In the genomic region with DNA sequence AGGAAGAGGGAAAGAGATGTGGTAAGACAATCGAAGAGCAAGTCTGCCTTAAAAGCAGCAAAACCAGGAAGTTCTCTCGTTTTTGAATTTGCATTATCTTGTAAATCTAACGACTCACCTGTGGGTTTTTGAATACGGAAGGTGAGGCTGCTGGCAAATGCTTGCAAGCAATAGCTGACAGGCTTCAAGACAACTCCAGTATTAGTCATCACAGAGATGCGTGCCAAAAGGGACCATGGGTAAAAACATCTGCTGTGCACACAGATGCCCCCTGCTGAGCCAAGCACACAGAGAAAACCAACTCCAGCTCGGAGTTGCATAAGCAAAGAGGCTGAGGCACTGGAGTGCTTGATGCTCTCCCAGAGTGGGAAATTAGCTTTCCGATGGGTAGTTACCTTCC, we compare ENCODE assay signal across 7 mouse cellular contexts. TPM values are rescaled to one million over a fixed set of nuclear protein-coding genes. Genes with fewer than 3 reads are reported as not detected.
DNase-seq lines count a peak whose midpoint lies in the region; ATAC-seq and TF ChIP-seq lines count a peak whose summit lies in the region.

No protein-coding gene starts in this region.

- no peak overlapping the region for H3K27ac ChIP-seq in liver, adult 2 months (replicated peaks; ENCODE audit: insufficient read depth, low read depth, low read length)
- no peak overlapping the region for H3K27ac ChIP-seq in liver, embryonic 11.5 days (ENCODE audit: low read depth, low read length)
- H3K27ac ChIP-seq in bone marrow macrophage, adult 2 months (ENCODE audit: insufficient read depth, low read depth, low read length): peak overlapping the region; percentile 80
- H3K27ac ChIP-seq in lung, embryonic 15.5 days: no peak overlapping the region
- H3K27ac ChIP-seq in small intestine, adult 2 months (ENCODE audit: insufficient read depth, low read depth, low read length): 0 out of 2 replicates have a peak overlapping the region, but pooled peaks have one; percentile 12

- peak; percentile 16 for DNase-seq in liver, adult 2 months (ENCODE audit: extremely low read depth, low read depth, low spot score)
- DNase-seq in liver, embryonic 11.5 days (ENCODE audit: low spot score): no peak
- peak; percentile 39 to 50 for DNase-seq in frontal cortex, postnatal 25 days (ENCODE audit: low spot score in 2 of 2)
- DNase-seq in kidney, postnatal 25 days: no peak

- WGBS in liver, adult 2 months: 42% methylated on average over 7 of the region's 7 CpGs
- 41% methylated on average over 7 of the region's 7 CpGs for WGBS in liver, embryonic 11.5 days
- 37% methylated on average over 7 of the region's 7 CpGs for WGBS in lung, embryonic 15.5 days
- WGBS in small intestine, adult 2 months: 25% methylated on average over 7 of the region's 7 CpGs

- H3K9me3 ChIP-seq in liver, embryonic 11.5 days (ENCODE audit: control insufficient read depth, low read length): no peaks in the 10 kb centered on the region
- H3K9me3 ChIP-seq in lung, embryonic 15.5 days: no peaks in the 10 kb centered on the region

- H3K79me2 ChIP-seq in liver, adult 2 months (ENCODE audit: control insufficient read depth, insufficient read depth, low read length): no peaks in the 10 kb centered on the region

- no peak overlapping the region for H3K4me3 ChIP-seq in liver, adult 2 months (ENCODE audit: insufficient read depth, low read depth, low read length)
- H3K4me3 ChIP-seq in liver, embryonic 11.5 days (ENCODE audit: low read depth, low read length): no peak overlapping the region
- H3K4me3 ChIP-seq in bone marrow macrophage, adult 2 months (ENCODE audit: insufficient read depth, low read length): no peak overlapping the region
- no peak overlapping the region for H3K4me3 ChIP-seq in lung, embryonic 15.5 days
- no peak overlapping the region for H3K4me3 ChIP-seq in small intestine, adult 2 months (ENCODE audit: low read depth, low read length)

- no peak for ATAC-seq in liver, embryonic 11.5 days (replicated peaks; ENCODE audit: low FRiP score)
- peak; percentile 49; the same call in 1 of the 2 replicates for ATAC-seq in lung, embryonic 15.5 days (ENCODE audit: borderline replicate concordance, extremely low read depth, low FRiP score, low TSS enrichment)

- no peak for TF ChIP-seq POLR2A in liver, adult 2 months (IDR thresholded peaks at IDR 0.05; ENCODE audit: extremely low read depth, insufficient read depth, low read length)
- TF ChIP-seq POLR2A in bone marrow macrophage, adult 2 months (IDR thresholded peaks at IDR 0.05; ENCODE audit: borderline replicate concordance, low read depth, low read length): no peak
- TF ChIP-seq POLR2A in small intestine, adult 2 months (IDR thresholded peaks at IDR 0.05; ENCODE audit: low read depth, low read length): no peak

- H3K4me1 ChIP-seq in liver, adult 2 months (ENCODE audit: control insufficient read depth, insufficient read depth, low read length): no peaks in the 10 kb centered on the region; the same call in 1 of the 2 replicates
- H3K4me1 ChIP-seq in liver, embryonic 11.5 days (replicated peaks; ENCODE audit: control insufficient read depth, insufficient read depth, low read length): 0 out of 2 replicates have a peak, but pooled peaks cover 3% of the 10 kb centered on the region
- peaks cover 36% of the 10 kb centered on the region for H3K4me1 ChIP-seq in bone marrow macrophage, adult 2 months (ENCODE audit: control insufficient read depth, insufficient read depth, low read length)
- peaks cover 20% of the 10 kb centered on the region for H3K4me1 ChIP-seq in lung, embryonic 15.5 days
- no peaks in the 10 kb centered on the region for H3K4me1 ChIP-seq in small intestine, adult 2 months (ENCODE audit: control insufficient read depth, insufficient read depth, insufficient read length, low read length)

- no peak for TF ChIP-seq CTCF in liver, adult 2 months (IDR thresholded peaks at IDR 0.05; ENCODE audit: low read depth, low read length)
- peak; percentile 14; the same call in 1 of the 2 replicates for TF ChIP-seq CTCF in bone marrow macrophage, adult 2 months (IDR thresholded peaks at IDR 0.05; ENCODE audit: low read depth, low read length)
- TF ChIP-seq CTCF in small intestine, adult 2 months (IDR thresholded peaks at IDR 0.05; ENCODE audit: extremely low read depth, insufficient read length, insufficient replicate concordance, low read depth, low read length): no peak

- H3K27me3 ChIP-seq in liver, adult 2 months (ENCODE audit: control insufficient read depth, insufficient read depth, low read length): no peaks in the 10 kb centered on the region
- no peaks in the 10 kb centered on the region for H3K27me3 ChIP-seq in liver, embryonic 11.5 days (replicated peaks; ENCODE audit: control insufficient read depth, insufficient read depth, low read length)
- H3K27me3 ChIP-seq in lung, embryonic 15.5 days: no peaks in the 10 kb centered on the region
- H3K27me3 ChIP-seq in small intestine, adult 2 months (ENCODE audit: control insufficient read depth, insufficient read depth, low read length): no peaks in the 10 kb centered on the region

- H3K4me2 ChIP-seq in liver, embryonic 11.5 days: no peak overlapping the region
- H3K4me2 ChIP-seq in lung, embryonic 15.5 days: no peak overlapping the region; the same call in 1 of the 2 replicates

- H3K9ac ChIP-seq in liver, adult 2 months (ENCODE audit: low read depth, low read length): no peak overlapping the region
- no peak overlapping the region for H3K9ac ChIP-seq in liver, embryonic 11.5 days (ENCODE audit: low read depth, low read length)
- H3K9ac ChIP-seq in lung, embryonic 15.5 days: no peak overlapping the region

- H3K36me3 ChIP-seq in liver, adult 2 months (ENCODE audit: control insufficient read depth, insufficient read depth, low read length): no peaks in the 10 kb centered on the region
- no peaks in the 10 kb centered on the region for H3K36me3 ChIP-seq in liver, embryonic 11.5 days (ENCODE audit: control insufficient read depth, insufficient read depth, low read length)
- H3K36me3 ChIP-seq in lung, embryonic 15.5 days: no peaks in the 10 kb centered on the region
- no peaks in the 10 kb centered on the region for H3K36me3 ChIP-seq in small intestine, adult 2 months (ENCODE audit: control insufficient read depth, insufficient read depth, low read length)

RNA-seq across cellular contexts. Expression of a gene that starts 1.1 kb away (rescaled TPM):
- 5.9 and 6.0 TPM in 2 replicates for total RNA-seq in liver, adult 2 months (2014; rRNA removed)
- polyA plus RNA-seq in liver, adult 2 months (2012; rRNA removed): 1.1 and 1.7 TPM in 2 replicates
- polyA plus RNA-seq in liver, embryonic 11.5 days (2014; fragmentation: Nextera tagmentation; extraction: Ambion mirVana): 1.9 and 2.3 TPM in 2 replicates
- polyA plus RNA-seq in bone marrow macrophage, adult 2 months (2012; ENCODE audit: insufficient read depth, insufficient read length, missing spikeins): 115 and 127 TPM in 2 replicates
- 3.9 and 4.3 TPM in 2 replicates for polyA plus RNA-seq in lung, embryonic 15.5 days (2015; fragmentation: Nextera tagmentation; extraction: Ambion mirVana)
- polyA plus RNA-seq in small intestine, adult 2 months (2012; rRNA removed): 0.69 and 1.3 TPM in 2 replicates

Comparison
In these comparisons a context has a peak if more than half of its experiments do, and no peak if none do; other contexts are left out.
1. DNase-seq: peak in liver, adult 2 months (single experiment) and frontal cortex, postnatal 25 days (2 of 2); none in liver, embryonic 11.5 days (single experiment) and kidney, postnatal 25 days (0 of 2).
2. H3K27ac ChIP-seq: peak in bone marrow macrophage, adult 2 months (single experiment) and small intestine, adult 2 months (single experiment); none in liver, adult 2 months (single experiment), liver, embryonic 11.5 days (single experiment) and lung, embryonic 15.5 days (single experiment).
3. RNA of a gene that starts 1.1 kb away (polyA plus RNA-seq): 115 to 127 TPM in bone marrow macrophage, adult 2 months; 3.9 to 4.3 TPM in lung, embryonic 15.5 days, 1.9 to 2.3 TPM in liver, embryonic 11.5 days, 1.1 to 1.7 TPM in liver, adult 2 months and 0.69 to 1.3 TPM in small intestine, adult 2 months; every median in the first group is over 10 times any median in the second.